Mouse (Mus musculus) C2C12 (cell line): ENCODE data around the gene A030014E15Rik.

Source experiments
- CEBPB ChIP-seq: IDR thresholded peaks from one replicate; pipeline ENCODE4 v1.6.1; 2011; ENCODE audit warnings: low read depth, mild to moderate bottlenecking, control low read depth, moderate library complexity
- CTCF ChIP-seq: IDR thresholded peaks from one replicate; pipeline ENCODE4 v1.5.1; 2011; ENCODE audit not compliant: control insufficient read depth, insufficient read depth, insufficient read length
- FOSL1 ChIP-seq: IDR thresholded peaks from one replicate; pipeline ENCODE4 v1.8.0; 2011; ENCODE audit warnings: mild to moderate bottlenecking, low read length; ENCODE audit not compliant: poor library complexity, insufficient read depth, severe bottlenecking
- MAX ChIP-seq: IDR thresholded peaks from one replicate; pipeline ENCODE4 v1.6.1; 2011; ENCODE audit warnings: mild to moderate bottlenecking, control low read depth
- MYOD1 ChIP-seq: IDR thresholded peaks from one replicate; pipeline ENCODE4 v1.6.1; 2011; ENCODE audit warnings: low read depth; ENCODE audit not compliant: control insufficient read depth, insufficient read length
- MYOG ChIP-seq: IDR thresholded peaks from one replicate; pipeline ENCODE4 v1.6.1; 2011; ENCODE audit not compliant: control insufficient read depth, insufficient read length; ENCODE audit errors: extremely low read depth
- USF1 ChIP-seq: IDR thresholded peaks from one replicate; pipeline ENCODE4 v1.6.1; 2011; ENCODE audit warnings: low read depth, mild to moderate bottlenecking, control low read depth, moderate library complexity

GRCm38 (mm10) chr1:82948601-82949000 lies 23.9 kb downstream of the A030014E15Rik start:
- TF ChIP-seq USF1 (no peak), MYOD1 (no peak), MYOG (no peak), CTCF (no peak), CEBPB (no peak), MAX (no peak), FOSL1 (no peak)
